Mouse (Mus musculus) hindbrain, embryonic 11.5 days (tissue): ENCODE data around the gene Olfr353. TPM values are rescaled to one million over a fixed set of nuclear protein-coding genes. Genes with fewer than 3 reads are reported as not detected.

Experiments used
- polyA plus RNA-seq: library from polyadenylated mRNA; unstranded; fragments of >200 nt; fragmentation: Nextera tagmentation; extraction: Ambion mirVana; gene quantifications from 2 replicates; pipeline ENCODE4 v1.2.1, GENCODE M21; 2014

The Olfr353 gene
- polyA plus RNA-seq, 1 experiment from 2014 or later = not detected

Other genes with a start within 250 kb of the Olfr353 start
- not detected in 2 replicates for gene Olfr346, start 207.1 kb downstream of the Olfr353 start, polyA plus RNA-seq
- gene Olfr347, start 161.0 kb downstream of the Olfr353 start, polyA plus RNA-seq = not detected in 2 replicates
- gene Olfr348, start 108.7 kb downstream of the Olfr353 start, polyA plus RNA-seq = not detected in 2 replicates
- gene Olfr50, start 102.4 kb downstream of the Olfr353 start, polyA plus RNA-seq = not detected in 2 replicates
- not detected in 2 replicates for gene Olfr3, start 75.9 kb downstream of the Olfr353 start, polyA plus RNA-seq
- gene Olfr350, start 46.6 kb downstream of the Olfr353 start, polyA plus RNA-seq = not detected in 2 replicates
- not detected in 2 replicates for gene Olfr351, start 30.3 kb downstream of the Olfr353 start, polyA plus RNA-seq
- gene Olfr352, start 24.5 kb downstream of the Olfr353 start, polyA plus RNA-seq = not detected in 2 replicates
- gene Olfr354, start 12.7 kb upstream of the Olfr353 start, polyA plus RNA-seq = not detected in 2 replicates
- not detected in 2 replicates for gene Olfr355, start 36.0 kb upstream of the Olfr353 start, polyA plus RNA-seq
- gene Olfr356, start 44.2 kb upstream of the Olfr353 start, polyA plus RNA-seq = not detected in 2 replicates
- not detected in 2 replicates for gene Olfr357, start 100.9 kb upstream of the Olfr353 start, polyA plus RNA-seq
- gene Olfr358, start 116.4 kb upstream of the Olfr353 start, polyA plus RNA-seq = not detected in 2 replicates
- gene Olfr360, start 172.8 kb upstream of the Olfr353 start, polyA plus RNA-seq = not detected in 2 replicates
- not detected in 2 replicates for gene Olfr361, start 196.4 kb upstream of the Olfr353 start, polyA plus RNA-seq
- not detected in 2 replicates for gene Olfr362, start 225.0 kb upstream of the Olfr353 start, polyA plus RNA-seq
- gene Olfr364-ps1, start 246.4 kb upstream of the Olfr353 start, polyA plus RNA-seq = not detected in 2 replicates